Mouse (Mus musculus): ENCODE results near the gene Bcl2l13.

GRCm38 (mm10) chr6:120841754-120842153, 5.7 kb downstream of the Bcl2l13 start:
- TF ChIP-seq EP300 (IDR thresholded peaks at IDR 0.05; ENCODE audit: low read length) (no peak), ZNF384 (IDR thresholded peaks at IDR 0.05; ENCODE audit: low read depth, low read length) (no peak), USF2 (conservative IDR thresholded peaks at IDR 0.05; ENCODE audit: low read depth, low read length) (no peak), MEF2A (IDR thresholded peaks at IDR 0.05; ENCODE audit: borderline replicate concordance, low read depth, low read length) (peak; percentile 61; the same call in 1 of the 2 replicates), POLR2A (IDR thresholded peaks at IDR 0.05; ENCODE audit: low read depth, low read length) (no peak), CTCF (conservative IDR thresholded peaks at IDR 0.05 in 1 of 2, IDR thresholded peaks at IDR 0.05 in 1 of 2; ENCODE audit: low read depth in 2 of 2, low read length in 2 of 2) (no peak), ZMIZ1 (IDR thresholded peaks at IDR 0.05; ENCODE audit: low read depth, low read length) (no peak), NRF1 (IDR thresholded peaks at IDR 0.05; ENCODE audit: low read depth, low read length) (no peak), RCOR1 (conservative IDR thresholded peaks at IDR 0.05; ENCODE audit: low read depth, low read length) (no peak), SIN3A (IDR thresholded peaks at IDR 0.05; ENCODE audit: low read length) (no peak)
